Mouse (Mus musculus): ENCODE measurements around the gene Tmem234. TPM values are rescaled to one million over a fixed set of nuclear protein-coding genes. Genes with fewer than 3 reads are reported as not detected.
A peak's percentile ranks its signal among the peaks of the same experiment; 100 is the strongest.

Tmem234 gene
- total and polyA plus RNA-seq, 3 experiments = 35.9 to 69.5 (median 41.7) TPM

DNA sequence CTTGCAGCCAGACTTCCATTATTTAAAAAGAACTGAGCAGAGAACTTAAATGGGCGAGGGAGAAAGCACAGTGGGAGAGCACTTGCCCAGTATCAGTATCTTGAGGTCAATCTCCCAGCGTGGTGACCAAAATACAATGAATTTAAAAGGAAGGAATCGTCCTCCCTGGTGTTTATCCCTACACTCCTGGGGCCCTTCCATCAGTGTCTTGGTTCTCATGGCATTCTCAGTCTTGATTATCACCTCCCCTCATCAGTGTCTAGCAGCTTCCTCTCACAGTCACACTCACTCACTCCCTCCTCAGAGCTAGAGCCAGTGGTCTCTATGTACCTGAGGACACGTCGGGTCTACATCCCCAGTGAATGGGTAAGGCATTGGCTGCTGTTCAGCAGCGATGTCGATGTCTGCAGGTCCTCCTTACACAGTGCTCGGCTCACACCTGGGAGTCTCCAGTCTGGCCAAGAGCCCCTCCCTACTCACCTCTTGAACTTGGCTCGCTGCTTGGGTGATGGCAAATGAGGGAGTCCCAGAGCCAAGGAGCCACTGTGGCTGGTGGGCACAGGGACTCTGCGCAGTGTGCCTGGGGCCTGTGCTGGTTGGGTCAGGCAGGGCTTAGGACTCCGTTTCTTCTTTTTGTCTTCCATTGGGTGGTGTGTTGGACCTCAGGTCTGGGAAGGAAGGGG lies 21.8 kb downstream of the Tmem234 start:
- Histone ChIP-seq H3K9ac (ENCODE audit: low read depth, low read length) (peak overlapping the region; percentile 71), H3K36me3 (ENCODE audit: control insufficient read depth, insufficient read depth, low read length) (peaks cover 3% of the 10 kb centered on the region; the same call in 1 of the 2 replicates), H3K27me3 (ENCODE audit: control insufficient read depth, insufficient read depth, low read length) (no peaks in the 10 kb centered on the region), H3K4me1 (ENCODE audit: control insufficient read depth, insufficient read depth, low read length) (peaks cover 28% of the 10 kb centered on the region), H3K4me3 (peak overlapping the region; percentile 84), H3K27ac (peak overlapping the region; percentile 92), H3K79me2 (replicated peaks; ENCODE audit: control insufficient read depth, insufficient read depth, low read length) (no peaks in the 10 kb centered on the region; the same call in 1 of the 2 replicates)
- intact Hi-C loops (cut with DNase I) = loop anchor here (5.0 kb wide), 1 partner anchor 200 kb away; no protein-coding TSS in a partner anchor
- DNase-seq = no peak
- TF ChIP-seq CTCF (IDR thresholded peaks at IDR 0.05) (no peak), POLR2A (IDR thresholded peaks at IDR 0.05; ENCODE audit: insufficient read depth, low read depth, low read length) (no peak), EP300 (IDR thresholded peaks at IDR 0.05; ENCODE audit: insufficient read depth, low read depth, low read length) (no peak)
- WGBS = 65% methylated on average over 11 of the region's 11 CpGs

DNA sequence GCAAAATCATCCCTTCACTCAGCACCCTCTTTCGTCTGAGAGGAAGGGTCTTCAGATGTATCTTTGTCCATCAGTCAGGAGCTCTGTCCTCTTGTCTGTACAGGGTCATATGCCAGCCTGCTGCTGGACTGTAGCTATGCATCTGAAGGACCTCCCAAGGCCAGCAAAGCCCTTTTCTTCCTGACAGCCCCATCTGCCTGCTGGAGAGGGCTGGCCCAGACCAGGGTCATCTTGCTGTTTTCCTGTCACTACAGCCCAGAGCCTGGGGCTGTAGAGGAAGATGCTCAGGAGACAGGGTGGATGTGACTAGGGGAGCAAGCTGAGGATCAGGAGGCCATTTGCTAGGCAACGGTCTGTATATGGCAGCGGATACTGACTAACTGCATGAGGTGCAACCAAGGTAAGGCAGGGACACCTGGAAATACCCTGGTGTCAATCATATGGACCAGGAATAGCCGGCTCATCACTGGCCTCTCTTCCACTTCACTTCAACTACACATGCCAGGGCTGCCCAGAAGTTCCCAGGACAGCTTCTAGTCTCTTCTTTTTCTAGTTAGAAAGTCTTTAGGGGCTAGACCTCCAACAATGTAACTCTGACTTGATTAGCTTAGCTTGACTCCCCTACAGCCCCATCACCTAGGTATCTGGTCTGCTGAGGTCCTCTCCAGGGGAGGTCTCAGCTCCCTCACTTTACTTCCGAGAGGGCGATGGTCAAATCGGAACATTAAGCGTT lies 22.5 kb downstream of the Tmem234 start:
- H3K36me3 ChIP-seq (ENCODE audit: control insufficient read depth, insufficient read depth, low read length) = peaks cover 3% of the 10 kb centered on the region; the same call in 1 of the 2 replicates
- H3K4me1 ChIP-seq (ENCODE audit: control insufficient read depth, insufficient read depth, low read length) = peaks cover 27% of the 10 kb centered on the region
- 13% methylated on average over 8 of the region's 8 CpGs for WGBS
- intact Hi-C loops (cut with DNase I) = loop anchor here (5.0 kb wide), 1 partner anchor 199 kb away; no protein-coding TSS in a partner anchor
- H3K79me2 ChIP-seq (replicated peaks; ENCODE audit: control insufficient read depth, insufficient read depth, low read length) = no peaks in the 10 kb centered on the region; the same call in 1 of the 2 replicates
- H3K27me3 ChIP-seq (ENCODE audit: control insufficient read depth, insufficient read depth, low read length) = no peaks in the 10 kb centered on the region
- no peak for DNase-seq
- TF ChIP-seq EP300 (IDR thresholded peaks at IDR 0.05; ENCODE audit: insufficient read depth, low read depth, low read length) = no peak
- no peak for TF ChIP-seq CTCF (IDR thresholded peaks at IDR 0.05)
- TF ChIP-seq POLR2A (IDR thresholded peaks at IDR 0.05; ENCODE audit: insufficient read depth, low read depth, low read length) = 0 out of 2 replicates have a peak, but pooled peaks have one; percentile 13
- H3K9ac ChIP-seq (ENCODE audit: low read depth, low read length) = peak overlapping the region; percentile 71
- peak overlapping the region; percentile 84 for H3K4me3 ChIP-seq
- H3K27ac ChIP-seq = peak overlapping the region; percentile 92

DNA sequence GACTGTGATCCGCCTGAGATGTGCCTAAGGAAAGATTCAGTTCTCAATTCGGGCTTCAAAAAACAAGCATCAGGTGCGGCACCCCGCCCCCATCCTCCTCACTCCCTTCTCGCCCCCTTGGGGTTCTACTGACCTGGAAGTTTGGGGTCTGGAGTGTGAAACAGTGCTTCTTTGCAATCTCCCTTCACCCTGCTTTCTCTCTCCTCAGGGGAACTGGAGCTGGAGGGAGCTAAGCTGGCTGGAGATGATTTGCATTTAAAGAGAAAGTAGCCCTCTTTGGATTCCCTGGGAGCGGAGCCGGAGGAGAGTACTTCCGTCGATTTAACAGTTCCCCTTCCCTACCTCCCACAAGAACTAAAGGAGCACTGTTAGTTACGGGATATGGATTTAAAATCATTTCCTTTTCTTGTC lies 23.2 kb downstream of the Tmem234 start, which contains the start of gene Ccdc28b:
Ccdc28b (minus strand) TSS at position 267 of the 411 bp plus-strand sequence.
- H3K79me2 ChIP-seq (replicated peaks; ENCODE audit: control insufficient read depth, insufficient read depth, low read length) = no peaks in the 10 kb centered on the region; the same call in 1 of the 2 replicates
- DNase-seq = peak; percentile 63 to 72
- intact Hi-C loops (cut with DNase I) = loop anchor here (1.0 to 5.0 kb wide), 2 partner anchors 17 to 199 kb away; no protein-coding TSS in a partner anchor
- H3K9ac ChIP-seq (ENCODE audit: low read depth, low read length) = peak within 1 kb of the TSS; percentile 83
- under 1% methylated on average over 10 of the region's 10 CpGs for WGBS
- H3K27me3 ChIP-seq (ENCODE audit: control insufficient read depth, insufficient read depth, low read length) = no peaks in the 10 kb centered on the region
- peaks cover 24% of the 10 kb centered on the region for H3K4me1 ChIP-seq (ENCODE audit: control insufficient read depth, insufficient read depth, low read length)
- peak; percentile 81 for TF ChIP-seq POLR2A (IDR thresholded peaks at IDR 0.05; ENCODE audit: insufficient read depth, low read depth, low read length)
- no peak for TF ChIP-seq EP300 (IDR thresholded peaks at IDR 0.05; ENCODE audit: insufficient read depth, low read depth, low read length)
- peak within 1 kb of the TSS; percentile 92 for H3K27ac ChIP-seq
- H3K4me3 ChIP-seq = peak within 1 kb of the TSS; percentile 84
- peaks cover 3% of the 10 kb centered on the region; the same call in 1 of the 2 replicates for H3K36me3 ChIP-seq (ENCODE audit: control insufficient read depth, insufficient read depth, low read length)

DNA sequence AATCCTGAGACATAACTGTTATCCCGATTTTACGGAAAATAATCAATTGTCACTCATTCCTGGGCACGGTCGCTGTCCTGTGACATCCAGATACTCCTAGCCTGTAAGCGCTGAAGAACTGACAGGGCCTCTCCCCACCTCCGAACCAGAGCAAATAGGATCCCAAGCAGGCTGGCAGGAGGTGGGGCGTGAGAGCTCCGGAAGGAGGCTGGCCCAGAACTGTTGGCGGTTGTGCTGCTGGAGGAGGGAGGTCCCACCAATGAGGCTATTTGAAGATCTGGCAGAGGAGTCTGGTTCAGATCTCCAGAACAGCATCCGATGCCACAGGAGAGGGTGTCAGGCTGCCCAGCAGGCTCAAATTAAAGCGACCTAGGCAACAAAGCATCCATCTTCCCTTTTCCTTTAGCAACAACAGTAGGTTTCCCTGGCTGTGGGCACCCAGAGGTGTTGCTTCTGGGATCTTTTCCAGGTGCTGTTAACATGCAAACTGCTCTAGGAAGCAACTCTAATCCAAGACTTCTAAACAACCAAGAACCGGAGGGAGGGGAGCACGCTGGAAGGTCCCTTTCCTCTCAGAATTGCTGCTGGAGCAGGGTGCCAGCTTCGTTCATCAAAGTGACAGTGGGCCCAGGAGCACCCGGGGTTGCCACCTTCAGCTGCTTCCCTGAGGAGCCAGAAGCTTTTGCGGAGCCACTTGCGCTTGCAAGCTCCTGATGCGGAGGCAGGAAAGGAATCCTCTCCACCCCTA lies 24.0 kb downstream of the Tmem234 start:
- intact Hi-C loops (cut with DNase I) = loop anchor here (1.0 to 5.0 kb wide), 2 partner anchors 16 to 198 kb away; no protein-coding TSS in a partner anchor
- WGBS = under 1% methylated on average over 18 of the region's 18 CpGs
- Histone ChIP-seq H3K36me3 (ENCODE audit: control insufficient read depth, insufficient read depth, low read length) (peaks cover 3% of the 10 kb centered on the region; the same call in 1 of the 2 replicates), H3K79me2 (replicated peaks; ENCODE audit: control insufficient read depth, insufficient read depth, low read length) (no peaks in the 10 kb centered on the region; the same call in 1 of the 2 replicates), H3K9ac (ENCODE audit: low read depth, low read length) (peak overlapping the region; percentile 83), H3K4me1 (ENCODE audit: control insufficient read depth, insufficient read depth, low read length) (peaks cover 21% of the 10 kb centered on the region), H3K4me3 (peak overlapping the region; percentile 84), H3K27me3 (ENCODE audit: control insufficient read depth, insufficient read depth, low read length) (no peaks in the 10 kb centered on the region), H3K27ac (peak overlapping the region; percentile 92)
- peak; percentile 84 to 91 for DNase-seq
- TF ChIP-seq CTCF (IDR thresholded peaks at IDR 0.05) (no peak), EP300 (IDR thresholded peaks at IDR 0.05; ENCODE audit: insufficient read depth, low read depth, low read length) (peak; percentile 61), POLR2A (IDR thresholded peaks at IDR 0.05; ENCODE audit: insufficient read depth, low read depth, low read length) (peak; percentile 94)

DNA sequence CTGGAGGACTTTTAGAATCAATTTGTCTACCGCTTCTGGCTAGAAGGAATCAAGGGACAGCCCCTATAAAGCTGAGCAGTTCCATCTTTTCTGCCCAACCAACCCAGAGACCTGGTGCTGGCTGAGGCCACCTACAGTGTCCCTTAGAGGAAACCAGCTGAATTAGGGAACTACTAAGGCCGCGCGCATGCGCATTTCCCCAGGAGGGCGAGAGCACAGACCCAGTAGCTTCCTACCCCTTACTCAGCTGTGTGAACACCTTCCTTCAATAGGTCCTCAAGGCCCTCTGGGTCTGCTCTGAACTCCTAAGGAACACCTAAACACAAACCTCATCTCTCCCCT lies 24.5 kb downstream of the Tmem234 start:
- H3K9ac ChIP-seq (ENCODE audit: low read depth, low read length) = no peak overlapping the region
- peak; percentile 58 to 74 for DNase-seq
- H3K36me3 ChIP-seq (ENCODE audit: control insufficient read depth, insufficient read depth, low read length) = peaks cover 3% of the 10 kb centered on the region; the same call in 1 of the 2 replicates
- peaks cover 20% of the 10 kb centered on the region for H3K4me1 ChIP-seq (ENCODE audit: control insufficient read depth, insufficient read depth, low read length)
- H3K79me2 ChIP-seq (replicated peaks; ENCODE audit: control insufficient read depth, insufficient read depth, low read length) = no peaks in the 10 kb centered on the region; the same call in 1 of the 2 replicates
- peak overlapping the region; percentile 92 for H3K27ac ChIP-seq
- intact Hi-C loops (cut with DNase I) = no loop called here
- H3K27me3 ChIP-seq (ENCODE audit: control insufficient read depth, insufficient read depth, low read length) = no peaks in the 10 kb centered on the region
- H3K4me3 ChIP-seq = peak overlapping the region; percentile 84
- WGBS = 4% methylated on average over 6 of the region's 6 CpGs
- TF ChIP-seq POLR2A (IDR thresholded peaks at IDR 0.05; ENCODE audit: insufficient read depth, low read depth, low read length) = no peak
- no peak for TF ChIP-seq CTCF (IDR thresholded peaks at IDR 0.05)
- no peak for TF ChIP-seq EP300 (IDR thresholded peaks at IDR 0.05; ENCODE audit: insufficient read depth, low read depth, low read length)

Data from heart, adult 2 months (tissue).